Mouse (Mus musculus) spleen, postnatal 10 days (tissue): Measurements from ENCODE around the gene Mrtfb.

ENCODE experiments used
- DNase-seq, 2 experiments: peaks; one replicate each; pipeline ENCODE4 v3.0.0; 2021 to 2022; ENCODE audit warnings: low spot score in 2 of 2

The Mrtfb gene

GRCm38 (mm10) chr16:13437037-13437769 is 180.9 kb downstream of the Mrtfb start:
- DNase-seq: peak; percentile 96 to 97

- peak; percentile 57 to 58 for DNase-seq
Measured at GRCm38 (mm10) chr16:13437770-13438372, 181.6 kb downstream of the Mrtfb start.

- peak; percentile 28 to 69 for DNase-seq
Measured at GRCm38 (mm10) chr16:13440468-13440867, 184.2 kb downstream of the Mrtfb start.

DNA sequence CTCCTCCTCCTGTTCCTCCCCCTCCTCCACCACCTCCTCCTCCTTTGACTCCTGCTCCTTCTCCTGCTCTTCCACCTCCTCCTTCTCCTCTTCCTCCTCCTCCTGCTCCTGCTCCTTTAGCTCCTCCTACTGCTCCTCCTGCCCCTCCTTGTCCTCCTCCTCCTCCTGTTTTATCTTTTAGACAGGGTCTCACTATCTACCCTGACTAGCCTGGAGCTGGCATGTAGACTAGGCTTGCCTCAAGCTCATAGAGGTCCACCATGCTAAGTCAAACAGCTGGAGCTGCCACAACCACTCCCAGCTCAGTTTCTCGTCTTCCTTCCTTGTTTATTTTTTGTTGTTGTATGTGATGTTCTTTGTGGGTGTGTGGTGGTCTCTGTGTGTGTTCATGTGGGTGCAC is 187.5 kb downstream of the Mrtfb start:
- DNase-seq: no peak

DNA sequence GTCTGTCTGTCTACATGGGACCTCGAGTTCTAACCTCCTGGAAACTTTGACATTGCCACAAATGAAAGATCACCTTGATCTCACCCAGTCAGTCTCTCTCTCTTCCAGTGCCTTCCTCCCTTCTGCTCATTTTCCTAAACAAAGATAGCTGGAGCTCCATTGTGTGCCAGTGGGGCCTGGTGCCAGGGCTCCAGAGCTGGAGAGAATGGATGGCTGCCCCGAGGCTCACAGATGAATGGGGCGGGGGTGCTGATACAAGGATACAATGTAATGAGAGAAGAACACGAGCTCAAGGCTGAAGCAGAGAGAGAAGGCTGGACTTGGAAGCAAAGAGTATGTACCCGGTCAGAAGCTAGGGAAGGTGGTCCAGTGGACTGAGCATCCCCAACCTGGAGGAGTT is 189.2 kb downstream of the Mrtfb start:
- DNase-seq: no peak

- DNase-seq: no peak
Measured at GRCm38 (mm10) chr16:13446488-13446887, 190.2 kb downstream of the Mrtfb start.

DNA sequence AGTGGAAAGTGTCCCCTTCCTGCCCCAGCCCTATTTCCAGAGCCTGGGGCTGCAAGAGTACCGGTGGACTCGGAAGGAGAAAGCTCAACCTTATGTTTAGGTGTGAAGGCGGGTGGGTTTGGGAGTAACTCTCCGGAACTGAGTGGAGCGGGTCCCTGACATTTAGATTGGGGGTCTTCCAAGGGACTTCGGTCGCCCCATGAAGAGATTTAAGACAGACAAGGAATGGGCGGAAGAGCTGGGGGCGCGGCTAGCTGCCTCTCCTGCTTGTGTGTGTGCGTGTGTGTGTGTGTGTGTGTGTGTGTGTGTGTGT is 190.6 kb downstream of the Mrtfb start:
- no peak for DNase-seq

- DNase-seq: peak in 1 of 2 experiments; percentile 22
Measured at GRCm38 (mm10) chr16:13447284-13448050, 191.2 kb downstream of the Mrtfb start.

GRCm38 (mm10) chr16:13448051-13448705 is 191.9 kb downstream of the Mrtfb start:
- peak in 1 of 2 experiments; percentile 32 for DNase-seq

DNA sequence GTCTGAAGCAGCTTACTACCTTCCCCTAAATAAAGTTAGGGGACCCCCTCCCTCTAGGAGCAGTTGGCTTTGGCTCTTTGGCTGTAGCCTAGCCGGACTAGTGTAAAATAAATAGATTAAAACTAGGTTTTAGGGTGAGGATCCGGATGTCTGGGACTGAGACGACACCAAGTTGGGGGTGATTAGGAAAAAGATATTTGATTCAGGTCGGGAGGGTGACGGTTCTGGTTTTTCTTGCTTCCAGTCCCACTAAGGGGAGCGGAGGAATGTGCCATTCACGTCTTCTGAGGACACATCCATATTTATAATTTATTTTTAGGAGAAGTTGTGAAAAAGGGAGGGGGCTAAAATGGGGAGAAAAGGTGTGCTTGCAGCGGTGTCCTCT is 192.4 kb downstream of the Mrtfb start:
- DNase-seq: no peak

- no peak for DNase-seq
Measured at GRCm38 (mm10) chr16:13449491-13449890, 193.2 kb downstream of the Mrtfb start.

DNA sequence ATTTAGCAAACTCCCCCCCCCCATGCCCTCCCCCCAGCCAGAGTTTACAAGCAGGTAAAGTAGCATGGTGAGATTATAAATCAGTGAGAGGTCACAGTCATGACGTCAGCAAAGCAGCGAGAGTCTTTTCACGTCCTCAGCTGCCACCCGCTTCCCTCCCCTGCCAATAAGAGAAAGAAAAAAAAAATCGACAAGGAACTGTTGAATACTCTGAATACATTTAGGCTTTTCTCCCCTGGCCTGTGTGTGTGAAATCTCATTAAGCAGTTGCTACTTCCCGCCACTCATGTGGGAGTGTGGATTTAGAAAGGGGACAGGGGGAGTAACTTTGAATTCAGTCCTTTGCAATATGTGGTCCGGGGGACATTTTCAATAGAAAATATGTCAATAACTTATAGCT is 194.6 kb downstream of the Mrtfb start:
- DNase-seq: no peak

DNA sequence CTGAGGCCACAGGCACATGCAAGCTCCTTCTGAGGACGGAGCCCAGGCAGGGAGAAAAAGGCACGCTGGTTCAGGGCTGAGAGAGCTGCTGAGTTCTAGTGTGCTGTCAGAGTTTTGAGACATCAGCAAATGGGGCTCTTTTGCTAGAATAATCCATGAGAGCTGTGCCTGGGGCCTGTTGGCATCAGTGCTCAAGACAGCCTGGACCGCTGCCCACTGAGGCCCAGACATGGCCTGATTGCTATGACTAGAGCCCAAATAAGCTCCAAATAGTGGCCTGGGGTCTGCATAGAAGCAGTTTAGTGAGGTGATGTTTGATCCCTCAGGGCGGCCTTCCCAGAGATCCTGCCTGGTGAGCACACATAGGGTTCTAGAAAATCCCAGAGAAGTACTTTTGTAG is 195.7 kb downstream of the Mrtfb start:
- DNase-seq: no peak

DNA sequence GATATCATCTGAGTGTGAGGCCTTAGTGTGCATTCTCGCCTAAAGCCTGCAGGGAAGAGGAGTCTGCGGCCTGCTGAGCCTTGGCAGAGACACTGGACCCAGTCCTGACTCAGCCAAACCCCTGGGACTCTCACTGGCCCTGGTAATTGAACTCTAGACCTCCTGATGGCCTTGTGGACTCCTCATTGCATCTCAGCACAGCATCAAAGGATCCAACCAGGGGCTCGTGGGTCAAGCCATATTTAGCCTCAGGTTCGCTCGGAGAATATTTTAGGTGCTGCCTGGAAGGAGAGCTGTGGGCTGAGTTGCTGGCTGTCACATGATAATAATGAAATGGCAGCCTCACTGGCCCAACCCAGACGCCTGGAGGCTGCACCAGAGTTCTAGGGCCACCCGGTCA is 196.4 kb downstream of the Mrtfb start:
- DNase-seq: no peak

GRCm38 (mm10) chr16:13454026-13454600 is 197.8 kb downstream of the Mrtfb start:
- no peak for DNase-seq

DNA sequence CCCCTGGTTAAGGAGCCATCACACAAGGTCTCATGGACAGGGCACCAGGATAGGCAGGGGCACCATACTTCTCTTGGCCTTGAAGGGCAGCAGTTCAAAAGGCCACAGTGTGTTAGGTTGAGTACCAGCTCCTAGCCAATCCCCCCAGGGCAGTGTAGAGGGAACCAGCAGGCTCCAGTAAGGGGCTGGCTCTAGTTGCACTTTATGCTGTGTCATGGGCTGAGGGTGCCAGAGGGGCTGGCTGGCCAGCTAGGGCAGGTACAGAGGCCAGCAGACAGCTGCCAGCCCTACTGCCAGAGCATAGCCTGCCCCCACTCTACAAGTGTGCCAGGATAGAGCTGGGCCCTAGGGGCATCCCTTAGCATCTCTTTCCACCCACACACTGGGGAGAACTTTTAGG is 199.3 kb downstream of the Mrtfb start:
- DNase-seq: no peak

GRCm38 (mm10) chr16:13458556-13458955 is 202.3 kb downstream of the Mrtfb start:
- no peak for DNase-seq

DNA sequence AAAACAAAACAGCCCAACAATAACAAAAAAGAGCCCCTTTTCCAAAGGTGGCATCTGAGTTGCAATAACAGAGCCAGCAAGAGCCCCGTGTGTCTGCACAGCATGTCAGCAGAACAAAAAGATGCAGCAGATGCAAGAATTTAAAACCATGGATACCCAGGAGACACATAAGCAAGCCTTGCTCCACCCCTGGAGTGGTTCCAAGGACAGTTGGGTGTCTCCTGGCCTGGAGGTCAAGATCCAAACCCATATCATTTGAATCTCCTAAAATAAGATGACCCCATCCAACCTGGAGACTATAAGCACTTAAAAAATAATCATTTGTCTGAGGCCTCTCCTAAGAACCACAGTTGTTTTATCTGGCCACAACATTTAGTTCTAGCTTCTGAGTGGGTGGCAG is 203.8 kb downstream of the Mrtfb start:
- DNase-seq: no peak

DNA sequence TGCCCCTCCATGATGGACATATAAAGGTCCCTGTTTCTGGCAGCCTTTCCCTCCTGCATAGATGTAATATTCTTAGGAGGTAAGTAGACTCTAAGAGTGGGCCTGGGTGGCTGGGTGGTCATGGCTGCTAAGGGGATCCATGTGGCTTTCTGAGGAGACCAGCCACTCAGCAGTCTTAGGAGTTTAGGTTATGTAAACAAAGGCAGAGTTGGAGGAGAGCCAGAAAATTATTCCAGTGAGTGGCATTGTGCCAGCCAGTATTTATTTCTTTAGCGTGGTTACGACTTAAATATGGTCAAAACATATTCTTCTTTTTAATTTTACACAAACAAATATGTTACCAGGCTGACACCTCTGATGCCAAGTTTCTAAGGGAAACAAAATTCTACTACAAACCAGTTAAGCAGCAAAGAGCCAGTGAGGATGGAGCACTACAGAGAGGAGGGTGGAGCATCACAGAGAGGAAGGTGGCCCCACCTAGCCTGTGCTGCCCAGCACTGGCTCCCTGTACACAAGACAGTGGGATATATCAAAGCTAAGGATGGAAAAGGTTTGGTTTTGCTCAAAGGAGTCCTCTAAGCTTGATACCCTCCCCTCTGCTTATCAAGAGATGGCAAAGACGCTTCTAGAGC is 204.6 kb downstream of the Mrtfb start:
- no peak for DNase-seq

- DNase-seq: no peak
Measured at GRCm38 (mm10) chr16:13464662-13465061, 208.4 kb downstream of the Mrtfb start.
